18 mouse cellular contexts compared by ENCODE assay signal in the genomic region with DNA sequence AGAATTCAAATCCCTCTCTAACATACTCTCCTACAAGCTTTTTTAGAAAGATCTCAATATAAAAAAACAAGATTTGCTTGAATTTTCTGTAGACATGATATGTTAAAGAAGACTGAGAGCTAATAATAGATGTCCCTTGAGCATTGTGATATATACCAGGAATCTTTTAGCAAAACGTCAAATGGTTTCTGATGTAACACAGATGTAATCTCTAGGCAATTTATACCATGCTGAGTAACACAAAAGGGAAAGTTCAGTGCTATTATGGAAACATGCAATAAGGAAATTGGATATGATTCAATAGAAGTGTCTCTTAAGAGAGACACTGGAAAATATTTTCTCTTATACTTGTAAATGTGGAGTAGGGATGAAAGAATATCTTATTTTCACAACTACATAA.
"Had no signal": no experiment of that assay in that cellular context is flagged by ENCODE, and none has a peak within 500 bp of the region (broad histone marks: within the 10 kb centered on the region; RNA-seq: fewer than 3 reads in every experiment).

No protein-coding gene starts in this region.

- H3K27ac ChIP-seq: kidney, postnatal 0 days; layer of hippocampus, adult 2 months; left cerebral cortex, adult 2 months; limb, embryonic 13.5 days; liver, embryonic 13.5 days; macrophage; midbrain, embryonic 10.5 days; midbrain, embryonic 13.5 days had no signal

- ATAC-seq: intestine, postnatal 0 days; lung, postnatal 0 days; midbrain, embryonic 13.5 days; midbrain, embryonic 16.5 days had no signal

- H3K36me3 ChIP-seq: limb, embryonic 13.5 days; liver, embryonic 13.5 days; midbrain, embryonic 10.5 days; midbrain, embryonic 13.5 days had no signal

- H3K4me2 ChIP-seq: limb, embryonic 13.5 days; liver, embryonic 13.5 days; lung, embryonic 14.5 days; midbrain, embryonic 13.5 days had no signal

- H3K9me3 ChIP-seq: limb, embryonic 13.5 days; midbrain, embryonic 10.5 days; midbrain, embryonic 13.5 days had no signal

- H3K4me1 ChIP-seq: limb, embryonic 13.5 days; liver, embryonic 13.5 days; midbrain, embryonic 10.5 days; midbrain, embryonic 13.5 days had no signal

- DNase-seq: kidney, adult 2 months; kidney, postnatal 25 days; layer of hippocampus, adult 9-11 months; layer of hippocampus, postnatal 36 days; left cerebral cortex, postnatal 4 days; liver, embryonic 13.5 days; lung, embryonic 14.5 days; thymus, postnatal 36 days had no signal

- H3K27me3 ChIP-seq: limb, embryonic 13.5 days; liver, embryonic 13.5 days; midbrain, embryonic 13.5 days had no signal

- H3K4me3 ChIP-seq: layer of hippocampus, adult 2 months; left cerebral cortex, adult 2 months; limb, embryonic 13.5 days; liver, embryonic 13.5 days; midbrain, embryonic 10.5 days; midbrain, embryonic 13.5 days had no signal

- H3K9ac ChIP-seq: limb, embryonic 13.5 days; liver, embryonic 13.5 days; lung, embryonic 14.5 days; midbrain, embryonic 13.5 days had no signal
